Mouse (Mus musculus) embryo, embryonic 11.5 days (tissue): ENCODE measurements around the gene Zcchc8.

Source experiments
- DNase-seq: peaks from one replicate; pipeline ENCODE4 v3.0.0-alpha.2; 2012; ENCODE audit warnings: low read depth, low spot score

The Zcchc8 gene

DNA sequence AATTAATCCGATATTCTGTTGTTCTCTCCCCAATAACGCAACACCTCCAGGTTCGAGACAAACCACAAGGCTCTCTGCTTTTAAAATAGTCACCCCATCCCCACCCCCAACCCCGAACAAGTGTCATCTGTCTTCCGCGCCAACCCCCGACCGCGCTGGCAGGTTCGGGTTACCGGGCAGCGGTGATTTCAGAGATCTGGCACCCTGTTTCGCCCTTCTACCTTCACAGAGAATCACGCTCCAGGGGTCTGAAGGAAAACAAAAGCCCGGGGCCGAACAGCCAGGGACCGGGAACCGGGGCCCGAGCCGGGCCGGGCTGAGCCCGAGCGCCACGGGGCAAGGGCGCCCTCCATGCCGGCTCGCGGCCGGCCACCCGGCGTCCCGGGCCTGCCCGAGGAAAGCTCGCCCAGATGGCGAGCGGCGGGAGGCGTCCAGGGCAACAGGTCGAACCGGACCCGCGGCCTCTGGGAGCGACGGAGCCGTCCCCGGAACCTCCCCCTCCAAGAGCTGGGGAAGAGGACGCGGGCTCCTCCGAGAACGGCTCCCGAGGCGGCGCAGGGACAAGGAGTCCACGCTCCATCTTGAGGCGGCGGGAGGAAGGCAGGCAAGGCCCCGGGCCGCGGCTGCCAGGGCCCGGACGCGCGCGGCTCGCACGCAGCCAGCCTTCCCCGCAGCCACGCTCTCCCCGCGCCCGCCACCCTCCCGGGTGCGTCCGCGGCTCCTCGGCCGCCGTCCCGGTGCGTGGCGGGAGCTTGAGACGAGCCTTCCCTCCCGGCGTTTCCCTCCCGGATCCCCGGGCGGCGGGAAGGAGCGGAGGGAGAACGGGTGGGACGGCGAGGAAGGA lies 37.3 kb downstream of the Zcchc8 start:
- DNase-seq: no peak

DNA sequence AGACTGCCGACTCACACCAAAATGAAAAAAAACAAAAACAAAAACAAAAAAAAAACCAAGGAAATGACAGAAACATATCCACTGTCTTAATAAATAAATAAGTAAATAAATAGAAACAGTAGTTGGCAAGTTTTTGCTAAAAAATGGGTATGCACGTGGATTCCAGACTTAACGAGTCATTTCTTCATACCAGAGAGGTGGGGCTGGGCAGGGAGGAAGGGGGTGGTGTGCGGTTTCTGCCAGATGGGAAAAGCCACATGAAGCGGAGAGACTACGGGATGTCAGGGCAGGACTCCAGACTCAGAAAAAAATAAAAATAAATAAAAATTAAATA lies 37.9 kb downstream of the Zcchc8 start:
- DNase-seq: no peak

DNA sequence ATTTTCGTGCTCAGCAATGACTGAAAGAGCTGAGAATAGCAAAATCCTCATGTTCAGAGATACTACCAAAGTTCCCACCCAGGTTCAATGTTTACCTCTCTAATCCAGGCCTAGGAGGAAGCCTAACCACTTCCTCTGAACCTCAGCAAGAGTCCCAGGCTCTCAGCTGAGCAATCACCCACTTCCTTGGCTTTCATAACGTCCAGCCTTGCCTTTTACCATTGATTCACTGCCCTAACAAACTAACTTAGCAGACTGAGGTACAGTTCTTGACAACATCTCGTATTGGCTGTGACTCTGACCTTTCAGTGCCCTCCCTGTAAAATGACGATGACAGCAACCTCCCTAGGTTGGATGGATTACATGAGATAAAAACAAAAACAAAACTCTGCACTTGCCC lies 38.5 kb downstream of the Zcchc8 start:
- no peak for DNase-seq

DNA sequence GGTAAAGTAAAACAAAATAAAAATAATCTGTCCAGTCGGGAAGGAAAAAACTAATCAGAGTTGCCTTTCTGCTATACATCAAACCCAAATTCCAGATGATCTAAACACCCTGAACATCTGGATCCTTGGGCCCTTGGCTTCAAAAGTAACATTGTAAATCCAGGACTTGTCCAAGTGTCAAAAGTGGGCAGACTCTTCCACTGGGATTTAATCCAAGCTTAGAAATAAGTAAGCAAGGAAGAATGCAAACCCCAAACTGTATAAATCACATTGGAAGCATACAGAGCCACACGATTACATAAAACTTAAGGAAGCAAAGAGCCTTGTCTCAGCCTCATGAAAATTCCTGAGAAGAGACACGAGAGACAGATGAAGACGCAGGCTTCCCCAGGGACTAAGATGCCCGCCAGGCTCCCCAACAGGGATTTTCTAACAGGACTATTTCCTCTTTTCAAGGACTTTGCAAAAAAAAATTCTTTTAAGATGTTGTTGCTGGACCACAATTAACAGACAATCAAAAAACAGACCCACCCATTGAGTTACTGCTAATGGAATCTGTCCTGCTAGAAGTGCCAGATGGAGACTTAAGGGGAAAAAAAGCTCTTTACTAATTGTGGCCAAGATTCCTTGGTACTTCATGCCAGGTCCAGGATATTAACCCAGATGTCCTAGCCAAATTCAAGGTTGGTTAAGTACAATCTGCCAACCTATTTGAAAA lies 41.2 kb downstream of the Zcchc8 start:
- DNase-seq: no peak

DNA sequence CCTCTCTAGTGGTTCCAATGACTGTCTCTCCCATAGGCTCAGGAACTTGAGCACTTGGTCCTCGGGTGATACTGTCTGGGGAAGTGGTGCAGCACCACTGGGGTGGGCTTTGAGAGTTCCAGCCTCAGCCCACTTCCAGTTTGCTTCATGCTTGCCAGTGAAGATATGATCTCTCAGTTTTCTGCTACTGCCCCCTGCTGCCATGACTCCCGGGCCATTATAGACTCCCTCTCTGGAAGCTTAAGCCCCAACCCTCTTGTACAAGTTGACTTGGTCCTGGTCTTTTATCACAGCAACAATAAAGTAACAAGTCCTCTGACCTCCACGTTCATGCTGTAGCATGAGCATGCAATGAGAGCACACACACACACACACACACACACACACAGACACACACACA lies 41.8 kb downstream of the Zcchc8 start:
- DNase-seq: no peak

DNA sequence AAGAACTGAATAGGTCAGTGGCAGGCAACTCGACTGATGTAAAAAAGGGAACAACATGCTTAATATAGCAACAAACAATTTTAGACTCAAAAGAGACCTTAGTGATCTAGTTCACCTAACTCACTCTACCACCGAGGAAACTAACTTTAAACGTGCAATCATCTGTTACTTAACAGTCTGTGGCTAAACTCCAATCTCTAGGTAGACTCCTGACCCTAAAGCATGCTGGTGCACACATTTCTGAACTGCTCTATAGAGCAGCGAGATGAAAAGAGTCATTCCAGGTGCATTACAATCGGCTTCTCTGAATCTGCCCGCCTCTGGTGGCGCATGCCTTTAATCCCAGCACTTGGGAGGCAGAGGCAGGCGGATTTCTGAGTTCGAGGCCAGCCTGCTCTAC lies 45.2 kb downstream of the Zcchc8 start:
- no peak for DNase-seq

DNA sequence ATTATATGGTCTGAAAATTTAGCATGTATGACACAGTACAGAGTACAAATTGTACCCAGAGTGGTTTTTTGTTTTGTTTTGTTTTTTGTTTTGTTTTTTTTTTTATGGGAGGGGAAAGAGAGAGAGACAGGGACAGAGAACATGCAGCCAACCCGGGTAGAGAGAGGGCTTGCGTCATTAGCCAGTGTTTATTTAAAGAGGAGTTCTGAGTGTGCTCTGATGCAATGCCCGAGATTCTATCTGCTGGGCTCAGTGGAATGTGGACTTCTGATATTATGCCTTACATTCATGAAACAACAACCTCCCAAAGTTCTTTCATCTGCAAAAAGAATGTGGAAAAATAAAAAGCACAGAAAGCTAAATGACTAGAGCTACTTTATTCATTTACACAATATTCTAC lies 45.7 kb downstream of the Zcchc8 start:
- no peak for DNase-seq

DNA sequence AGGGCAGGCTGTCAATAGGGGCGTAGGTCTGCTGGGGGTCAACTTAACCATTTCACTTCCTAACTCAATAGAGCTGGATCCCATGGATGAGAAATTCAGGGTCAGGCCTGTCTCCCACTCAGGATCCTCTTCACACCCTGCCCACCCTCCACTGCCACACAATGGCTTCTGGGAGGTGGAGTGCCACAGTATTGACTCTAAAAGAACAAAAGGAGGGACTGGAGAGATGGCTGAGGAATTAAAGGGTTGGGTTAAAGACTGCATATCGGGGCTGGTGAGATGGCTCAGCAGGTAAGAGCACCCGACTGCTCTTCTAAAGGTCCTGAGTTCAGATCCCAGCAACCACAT lies 49.5 kb downstream of the Zcchc8 start:
- DNase-seq: no peak

DNA sequence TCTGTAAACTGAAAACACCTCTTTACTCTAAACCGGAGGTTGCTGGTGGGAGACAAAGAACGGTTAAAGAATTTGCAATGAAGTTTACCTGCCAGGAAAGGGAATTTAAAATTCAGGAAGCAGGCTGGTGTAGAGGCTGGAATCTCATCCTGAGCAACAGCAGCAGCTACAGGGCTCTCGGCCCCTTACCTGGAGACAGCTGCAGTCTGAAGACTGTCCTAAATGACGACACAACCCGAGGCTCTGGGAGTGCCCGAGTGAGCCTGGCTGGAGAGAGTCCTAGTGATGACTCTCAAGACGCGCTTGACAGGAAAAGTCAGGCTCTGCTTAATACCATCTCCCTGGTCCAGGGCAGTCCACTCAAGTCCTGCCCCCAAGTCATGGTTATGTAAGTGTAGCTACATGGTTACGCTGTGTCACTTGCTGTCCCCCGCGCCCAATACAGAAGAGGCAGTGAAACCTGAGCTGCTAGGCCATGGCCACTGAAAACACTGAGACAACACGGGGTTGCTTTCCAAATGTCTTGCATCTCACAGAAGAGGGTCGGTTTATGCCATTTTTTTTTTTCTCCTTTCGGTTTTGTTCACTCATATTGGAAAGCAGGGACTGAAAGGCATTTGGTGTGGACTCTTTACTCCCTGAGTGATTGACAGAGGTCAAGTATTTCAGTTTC lies 50.0 kb downstream of the Zcchc8 start:
- no peak for DNase-seq

DNA sequence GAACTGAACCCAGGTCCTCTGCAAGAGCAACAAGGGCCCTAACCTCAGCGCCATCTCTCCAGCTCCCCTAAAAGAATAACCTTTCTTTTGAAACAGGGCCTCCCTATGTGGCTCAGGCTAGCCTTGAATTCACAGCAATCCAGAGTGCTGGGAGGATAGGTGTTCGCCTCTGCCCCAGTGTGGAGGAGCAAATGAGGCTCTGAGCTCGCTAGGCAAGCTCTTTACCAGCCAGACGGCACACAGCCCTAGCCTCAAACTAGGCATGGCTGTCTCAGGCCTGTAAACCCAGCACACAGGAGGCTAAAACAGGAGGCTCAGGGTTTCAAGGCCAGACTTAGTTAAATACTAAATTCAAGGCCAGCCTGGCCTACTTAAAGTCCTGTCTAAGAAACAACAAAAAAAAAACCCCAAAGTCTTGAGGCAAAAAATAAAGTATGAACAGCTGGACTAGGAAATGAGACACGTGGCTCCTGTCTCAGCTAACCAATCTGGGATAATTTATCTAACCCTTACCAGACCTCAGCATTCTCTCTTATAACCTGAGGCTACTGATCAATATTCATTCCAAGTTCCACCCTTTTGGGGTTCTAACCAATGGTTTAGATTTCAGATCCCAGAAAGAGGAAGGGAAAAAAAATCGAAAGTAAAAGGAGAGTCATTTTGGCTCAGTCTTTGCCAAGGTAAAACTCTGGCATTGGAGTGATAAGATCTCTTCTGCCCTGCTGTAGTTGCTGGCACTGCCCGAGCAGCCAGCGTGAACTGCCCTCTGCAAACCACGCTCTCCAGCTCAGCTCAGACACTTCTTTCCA lies 50.7 kb downstream of the Zcchc8 start:
- no peak for DNase-seq

DNA sequence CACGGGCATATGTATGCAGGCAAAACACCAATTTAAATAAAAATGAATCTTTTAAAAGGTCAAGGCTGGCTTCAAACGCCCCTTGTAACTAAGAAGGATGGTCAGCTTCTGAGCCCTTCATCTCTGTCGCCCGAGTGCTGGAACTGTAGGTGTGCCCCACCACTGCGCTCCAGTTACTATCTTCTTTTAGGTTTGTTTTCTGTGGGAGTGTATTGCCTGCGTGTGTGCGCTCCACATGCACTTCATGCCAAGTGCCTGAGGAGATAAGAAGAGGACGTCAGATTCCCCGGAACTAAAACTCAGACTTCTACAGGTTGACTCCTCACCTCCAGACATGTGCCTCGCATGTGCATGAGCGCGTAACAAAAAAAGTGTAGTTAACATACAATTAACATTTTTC lies 53.0 kb downstream of the Zcchc8 start:
- no peak for DNase-seq

DNA sequence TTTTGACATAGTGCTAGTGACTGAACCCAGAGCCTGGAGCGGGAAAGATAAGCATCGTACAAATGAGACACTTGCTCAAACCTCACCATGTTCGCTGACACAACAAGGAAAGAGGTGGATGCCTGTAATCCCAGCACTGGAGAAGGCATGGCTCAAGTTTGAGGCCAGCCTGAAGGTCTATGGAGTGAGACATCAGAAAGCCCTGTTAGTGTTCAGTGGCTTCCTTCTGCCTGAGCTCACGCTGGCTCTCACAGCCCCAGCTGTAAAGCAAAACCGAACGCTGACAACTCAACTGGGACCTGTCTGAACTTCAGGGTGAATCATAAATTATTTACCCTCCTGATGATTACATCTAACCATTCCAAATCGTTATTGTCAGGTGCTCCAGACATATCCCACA lies 54.9 kb downstream of the Zcchc8 start:
- DNase-seq: no peak

DNA sequence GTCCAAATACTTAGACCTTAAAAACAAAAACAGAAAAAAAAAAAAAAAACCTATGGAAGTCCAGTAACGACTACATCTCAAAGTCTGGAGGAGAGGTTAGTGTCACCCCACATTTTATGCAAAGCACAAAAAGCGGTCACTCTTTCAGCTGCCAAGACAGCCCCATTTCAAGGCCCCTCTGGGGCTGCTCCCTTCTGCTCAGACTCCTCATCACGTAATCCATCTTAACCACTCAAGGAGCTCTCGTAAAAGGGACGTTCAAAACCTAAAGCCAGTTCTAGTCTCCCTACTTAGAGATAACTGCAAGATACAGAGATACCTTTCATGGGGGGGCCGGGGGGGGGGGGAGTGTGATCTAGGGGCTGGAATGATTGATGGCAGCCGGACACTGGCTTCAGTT lies 56.6 kb downstream of the Zcchc8 start:
- no peak for DNase-seq

DNA sequence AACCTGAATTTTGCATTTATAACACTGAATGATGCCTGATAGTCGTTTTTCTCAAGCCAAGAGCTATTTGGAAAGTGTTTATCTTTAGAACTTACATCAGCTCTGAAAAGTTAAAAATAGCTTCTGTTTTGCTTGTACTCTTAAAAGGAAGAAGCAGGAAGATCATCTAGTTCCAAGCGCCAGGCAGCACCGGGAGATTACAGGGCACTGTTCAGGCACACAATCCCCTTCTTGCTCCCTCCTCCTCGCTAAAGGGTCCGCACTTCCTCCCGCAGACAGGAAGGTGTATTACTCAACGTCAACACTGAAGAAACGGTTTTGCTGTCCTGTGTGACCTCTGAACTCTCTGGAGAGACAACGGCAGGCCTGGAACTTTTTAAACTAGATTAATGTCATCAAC lies 58.8 kb downstream of the Zcchc8 start:
- no peak for DNase-seq

DNA sequence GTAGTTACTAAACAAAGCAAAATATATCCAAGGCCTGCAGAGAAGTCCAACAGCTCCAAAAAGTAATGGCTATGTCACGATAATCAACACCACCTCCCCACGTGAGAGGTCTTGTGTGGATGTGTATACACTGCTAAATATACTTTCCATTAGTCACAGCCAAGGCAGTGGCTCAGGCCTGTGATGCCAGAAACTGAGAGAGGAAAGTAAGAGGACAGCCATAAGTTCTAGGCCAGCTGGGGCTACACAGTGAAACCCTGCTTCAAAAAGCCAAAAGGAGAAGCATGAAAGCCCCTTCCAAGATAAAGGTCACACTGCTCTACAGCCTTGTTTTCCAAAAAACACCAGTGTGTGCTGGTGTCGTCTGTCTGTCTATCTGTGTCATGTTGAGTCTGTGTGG lies 59.3 kb downstream of the Zcchc8 start:
- no peak for DNase-seq

DNA sequence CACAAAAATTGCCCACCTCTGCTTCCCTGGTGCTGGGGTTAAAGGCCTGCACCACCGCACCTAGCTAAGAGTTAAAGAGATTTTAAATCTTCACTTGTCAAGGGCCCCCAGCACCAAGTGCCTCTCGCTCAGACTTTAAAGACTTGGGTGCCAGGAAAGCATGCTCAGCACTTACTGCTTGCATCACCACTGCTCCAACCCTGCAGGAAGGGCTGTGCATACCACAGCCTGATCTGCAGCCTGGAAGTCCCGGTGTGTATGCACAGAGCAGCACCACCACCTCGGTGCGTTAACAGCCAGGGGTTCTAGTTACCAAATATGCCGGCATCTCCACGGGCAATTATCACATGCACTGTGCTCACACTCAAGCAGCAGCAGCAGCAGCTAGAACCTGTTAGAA lies 63.2 kb downstream of the Zcchc8 start:
- no peak for DNase-seq

DNA sequence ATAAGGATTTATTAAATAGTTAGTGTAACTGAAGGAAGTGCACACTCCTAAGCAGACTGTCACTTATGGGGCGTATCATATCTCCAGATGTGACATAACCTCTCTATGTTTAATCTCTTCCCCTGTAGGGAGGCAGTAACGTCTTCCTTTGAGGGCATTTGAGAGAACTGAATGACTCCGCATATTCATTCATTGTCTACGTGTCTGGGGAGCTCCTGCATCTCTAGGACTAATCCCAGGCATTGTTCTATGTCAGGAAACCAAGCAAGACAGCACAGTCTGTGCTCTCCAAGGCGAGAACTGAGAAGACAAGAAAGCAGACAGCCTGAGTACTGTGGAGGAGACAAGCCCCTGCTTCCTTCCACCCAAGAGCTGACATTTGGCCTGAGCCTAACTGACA lies 66.0 kb downstream of the Zcchc8 start:
- no peak for DNase-seq

DNA sequence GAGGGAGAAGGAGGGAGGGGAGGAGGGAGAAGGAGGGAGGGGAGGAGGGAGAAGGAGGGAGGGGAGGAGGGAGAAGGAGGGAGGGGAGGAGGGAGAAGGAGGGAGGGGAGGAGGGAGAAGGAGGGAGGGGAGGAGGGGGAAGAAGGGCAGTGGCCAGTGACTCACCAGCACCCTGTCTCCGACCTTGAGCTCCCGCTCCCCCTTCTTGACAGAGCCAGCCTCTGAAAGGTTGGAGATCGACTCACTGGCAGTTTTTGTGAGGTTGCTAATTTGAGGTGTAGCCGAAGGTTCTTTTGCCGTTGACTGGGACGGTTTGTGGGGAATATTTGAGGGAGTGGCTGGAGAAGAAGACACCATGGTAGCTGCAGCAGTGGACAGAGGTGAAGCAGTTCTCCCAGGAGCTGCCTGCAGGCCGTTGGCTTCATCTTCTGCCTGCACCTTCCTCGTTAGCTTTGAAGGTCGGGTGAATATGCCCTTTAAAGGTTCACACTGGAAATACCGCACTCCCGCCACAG lies 67.6 kb downstream of the Zcchc8 start:
- no peak for DNase-seq

DNA sequence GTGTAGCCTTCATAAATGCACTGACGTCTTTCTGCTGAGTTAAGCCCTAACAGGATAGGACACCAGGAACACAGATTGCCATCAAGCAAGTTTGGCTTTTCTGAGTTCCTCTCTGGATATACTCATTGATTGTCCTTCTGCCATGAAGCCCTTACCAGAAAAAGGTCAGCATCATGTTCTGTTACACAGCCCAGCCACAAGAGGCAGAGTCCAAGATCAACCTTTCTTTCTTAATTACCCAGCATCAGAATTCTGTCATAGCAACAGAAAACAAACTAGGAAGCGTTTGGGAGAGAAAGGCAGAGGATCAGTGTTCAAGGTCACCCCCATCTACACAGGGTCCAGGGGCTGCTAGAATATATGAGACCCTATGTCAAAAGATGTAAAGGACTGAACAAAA lies 70.1 kb downstream of the Zcchc8 start:
- no peak for DNase-seq
